Mouse (Mus musculus) thymus, postnatal 36 days (tissue): ENCODE results near the gene Ncbp2.

Experiments used
- DNase-seq, 2 experiments: peaks; one replicate each; pipeline ENCODE4 v3.0.0; 2022; ENCODE audit warnings: mixed read lengths in 2 of 2

Ncbp2 gene

GRCm38 (mm10) chr16:31948345-31948774 lies at the start of gene Ncbp2, which contains the start of gene 0610012G03Rik:
TSS of gene Ncbp2 (plus strand) at chr16:31948513.
TSS of gene 0610012G03Rik (minus strand) at chr16:31948494.
- DNase-seq, result peak; percentile 95

GRCm38 (mm10) chr16:31898546-31899326 lies 49.6 kb upstream of the Ncbp2 start:
- no peak for DNase-seq

GRCm38 (mm10) chr16:31901886-31902285 lies 46.4 kb upstream of the Ncbp2 start:
- DNase-seq, result no peak

GRCm38 (mm10) chr16:31903239-31903638 lies 45.1 kb upstream of the Ncbp2 start:
- DNase-seq, result no peak

GRCm38 (mm10) chr16:31905331-31905730 lies 43.0 kb upstream of the Ncbp2 start:
- no peak for DNase-seq

- DNase-seq, result no peak
Measured at GRCm38 (mm10) chr16:31905891-31906825, 42.2 kb upstream of the Ncbp2 start.

- DNase-seq, result no peak
Measured at GRCm38 (mm10) chr16:31906896-31907295, 41.4 kb upstream of the Ncbp2 start.

- no peak for DNase-seq
Measured at GRCm38 (mm10) chr16:31908959-31909358, 39.4 kb upstream of the Ncbp2 start.

GRCm38 (mm10) chr16:31910281-31910847 lies 37.9 kb upstream of the Ncbp2 start:
- DNase-seq, result no peak

- no peak for DNase-seq
Measured at GRCm38 (mm10) chr16:31917776-31918175, 30.5 kb upstream of the Ncbp2 start.

GRCm38 (mm10) chr16:31918248-31918724 lies 30.0 kb upstream of the Ncbp2 start:
- peak; percentile 43 to 49 for DNase-seq

- DNase-seq, result no peak
Measured at GRCm38 (mm10) chr16:31924368-31924767, 23.9 kb upstream of the Ncbp2 start.

- no peak for DNase-seq
Measured at GRCm38 (mm10) chr16:31926091-31926490, 22.2 kb upstream of the Ncbp2 start.

- DNase-seq, result no peak
Measured at GRCm38 (mm10) chr16:31926547-31927182, 21.6 kb upstream of the Ncbp2 start.

- DNase-seq, result no peak
Measured at GRCm38 (mm10) chr16:31927412-31927811, 20.9 kb upstream of the Ncbp2 start.

- DNase-seq, result no peak
Measured at GRCm38 (mm10) chr16:31931330-31931729, 17.0 kb upstream of the Ncbp2 start.

- no peak for DNase-seq
Measured at GRCm38 (mm10) chr16:31932255-31932654, 16.1 kb upstream of the Ncbp2 start.

GRCm38 (mm10) chr16:31932840-31933697 lies 15.2 kb upstream of the Ncbp2 start:
- peak; percentile 83 to 88 for DNase-seq

- DNase-seq, result peak in 1 of 2 experiments; percentile 26
Measured at GRCm38 (mm10) chr16:31933751-31934549, 14.4 kb upstream of the Ncbp2 start, which contains the start of gene Pigz. TSS of gene Pigz (plus strand) at chr16:31933851.

- no peak for DNase-seq
Measured at GRCm38 (mm10) chr16:31934550-31935010, 13.7 kb upstream of the Ncbp2 start.
